Mouse (Mus musculus): ENCODE measurements around the gene Elmod3. TPM values are rescaled to one million over a fixed set of nuclear protein-coding genes. Genes with fewer than 3 reads are reported as not detected.

Gene Elmod3
- polyA plus RNA-seq, 1 experiment from 2014 or later: 5.1 TPM

GRCm38 (mm10) chr6:72590111-72590510, 8.1 kb downstream of the Elmod3 start:
- Histone ChIP-seq H3K4me2 (no peak overlapping the region), H3K27ac (no peak overlapping the region), H3K4me3 (replicated peaks) (no peak overlapping the region), H3K36me3 (0 out of 2 replicates have a peak, but pooled peaks cover 7% of the 10 kb centered on the region), H3K9ac (no peak overlapping the region), H3K27me3 (no peaks in the 10 kb centered on the region), H3K4me1 (replicated peaks) (no peaks in the 10 kb centered on the region), H3K9me3 (replicated peaks) (no peaks in the 10 kb centered on the region)
- ATAC-seq (ENCODE audit: low read depth) (no peak), DNase-seq (no peak)

GRCm38 (mm10) chr6:72588307-72588706, 9.9 kb downstream of the Elmod3 start:
- ATAC-seq (ENCODE audit: low read depth) (no peak), DNase-seq (no peak)
- no peak overlapping the region for H3K4me3 ChIP-seq (replicated peaks)
- 0 out of 2 replicates have a peak, but pooled peaks cover 7% of the 10 kb centered on the region for H3K36me3 ChIP-seq
- H3K9ac ChIP-seq: no peak overlapping the region
- no peak overlapping the region for H3K27ac ChIP-seq
- no peak overlapping the region for H3K4me2 ChIP-seq
- 0 out of 2 replicates have a peak, but pooled peaks cover 7% of the 10 kb centered on the region for H3K4me1 ChIP-seq (replicated peaks)
- no peaks in the 10 kb centered on the region for H3K27me3 ChIP-seq
- no peaks in the 10 kb centered on the region for H3K9me3 ChIP-seq (replicated peaks)

GRCm38 (mm10) chr6:72586701-72587100, 11.5 kb downstream of the Elmod3 start:
- ATAC-seq (ENCODE audit: low read depth) (no peak), DNase-seq (no peak)
- H3K27ac ChIP-seq: no peak overlapping the region
- H3K4me3 ChIP-seq (replicated peaks): no peak overlapping the region
- no peak overlapping the region for H3K9ac ChIP-seq
- 0 out of 2 replicates have a peak, but pooled peaks cover 9% of the 10 kb centered on the region for H3K4me1 ChIP-seq (replicated peaks)
- no peak overlapping the region for H3K4me2 ChIP-seq
- 0 out of 2 replicates have a peak, but pooled peaks cover 7% of the 10 kb centered on the region for H3K36me3 ChIP-seq
- 51% methylated on average over 3 of the region's 3 CpGs for WGBS (ENCODE audit: insufficient replicate concordance)
- no peaks in the 10 kb centered on the region for H3K27me3 ChIP-seq
- no peaks in the 10 kb centered on the region for H3K9me3 ChIP-seq (replicated peaks)

- H3K9ac ChIP-seq: no peak overlapping the region
- ATAC-seq (ENCODE audit: low read depth) (peak; percentile 26; the same call in 1 of the 2 replicates), DNase-seq (no peak)
- 0 out of 2 replicates have a peak, but pooled peaks cover 9% of the 10 kb centered on the region for H3K4me1 ChIP-seq (replicated peaks)
- H3K27me3 ChIP-seq: no peaks in the 10 kb centered on the region
- no peaks in the 10 kb centered on the region for H3K9me3 ChIP-seq (replicated peaks)
- H3K4me3 ChIP-seq (replicated peaks): no peak overlapping the region
- 0 out of 2 replicates have a peak, but pooled peaks cover 10% of the 10 kb centered on the region for H3K36me3 ChIP-seq
- WGBS (ENCODE audit: insufficient replicate concordance): 75% methylated on average over 11 of the region's 11 CpGs
- H3K27ac ChIP-seq: peak overlapping the region; percentile 18; the same call in 1 of the 2 replicates
- no peak overlapping the region for H3K4me2 ChIP-seq
Observed at GRCm38 (mm10) chr6:72584154-72584553, 14.1 kb downstream of the Elmod3 start.

GRCm38 (mm10) chr6:72583211-72583839, 14.9 kb downstream of the Elmod3 start:
- Histone ChIP-seq H3K36me3 (0 out of 2 replicates have a peak, but pooled peaks cover 12% of the 10 kb centered on the region), H3K27ac (no peak overlapping the region), H3K4me2 (no peak overlapping the region), H3K9me3 (replicated peaks) (no peaks in the 10 kb centered on the region), H3K27me3 (no peaks in the 10 kb centered on the region), H3K4me3 (replicated peaks) (no peak overlapping the region), H3K4me1 (replicated peaks) (0 out of 2 replicates have a peak, but pooled peaks cover 9% of the 10 kb centered on the region), H3K9ac (no peak overlapping the region)
- no peak for DNase-seq
- no peak for ATAC-seq (ENCODE audit: low read depth)
- 67% methylated on average over 4 of the region's 4 CpGs for WGBS (ENCODE audit: insufficient replicate concordance)

- no peak overlapping the region for H3K27ac ChIP-seq
- H3K9ac ChIP-seq: no peak overlapping the region
- DNase-seq: no peak
- WGBS (ENCODE audit: insufficient replicate concordance): 63% methylated on average over 11 of the region's 11 CpGs
- H3K4me3 ChIP-seq (replicated peaks): no peak overlapping the region
- H3K27me3 ChIP-seq: no peaks in the 10 kb centered on the region
- ATAC-seq (ENCODE audit: low read depth): no peak
- no peak overlapping the region for H3K4me2 ChIP-seq
- H3K9me3 ChIP-seq (replicated peaks): no peaks in the 10 kb centered on the region
- H3K4me1 ChIP-seq (replicated peaks): 0 out of 2 replicates have a peak, but pooled peaks cover 9% of the 10 kb centered on the region
- H3K36me3 ChIP-seq: 0 out of 2 replicates have a peak, but pooled peaks cover 6% of the 10 kb centered on the region
Observed at GRCm38 (mm10) chr6:72581625-72582382, 16.4 kb downstream of the Elmod3 start.

GRCm38 (mm10) chr6:72576041-72576440, 22.2 kb downstream of the Elmod3 start:
- Histone ChIP-seq H3K36me3 (peaks cover 4% of the 10 kb centered on the region; the same call in 1 of the 2 replicates), H3K9ac (no peak overlapping the region), H3K4me3 (replicated peaks) (no peak overlapping the region), H3K27ac (no peak overlapping the region), H3K4me1 (replicated peaks) (no peaks in the 10 kb centered on the region), H3K9me3 (replicated peaks) (no peaks in the 10 kb centered on the region), H3K27me3 (no peaks in the 10 kb centered on the region), H3K4me2 (no peak overlapping the region)
- DNase-seq: no peak
- no peak for ATAC-seq (ENCODE audit: low read depth)
- WGBS (ENCODE audit: insufficient replicate concordance): 82% methylated on average over 3 of the region's 3 CpGs

- WGBS (ENCODE audit: insufficient replicate concordance): 54% methylated on average over 3 of the region's 3 CpGs
- ATAC-seq (ENCODE audit: low read depth) (no peak), DNase-seq (no peak)
- H3K4me3 ChIP-seq (replicated peaks): no peak overlapping the region
- no peak overlapping the region for H3K9ac ChIP-seq
- H3K4me2 ChIP-seq: no peak overlapping the region
- no peaks in the 10 kb centered on the region for H3K9me3 ChIP-seq (replicated peaks)
- H3K36me3 ChIP-seq: peaks cover 8% of the 10 kb centered on the region; the same call in 1 of the 2 replicates
- H3K27ac ChIP-seq: no peak overlapping the region
- no peaks in the 10 kb centered on the region for H3K4me1 ChIP-seq (replicated peaks)
- no peaks in the 10 kb centered on the region for H3K27me3 ChIP-seq
Observed at GRCm38 (mm10) chr6:72571826-72572225, 26.4 kb downstream of the Elmod3 start.

- Histone ChIP-seq H3K36me3 (peaks cover 8% of the 10 kb centered on the region; the same call in 1 of the 2 replicates), H3K9ac (no peak overlapping the region), H3K4me3 (replicated peaks) (no peak overlapping the region), H3K4me1 (replicated peaks) (0 out of 2 replicates have a peak, but pooled peaks cover under 1% of the 10 kb centered on the region), H3K9me3 (replicated peaks) (no peaks in the 10 kb centered on the region), H3K27ac (no peak overlapping the region), H3K27me3 (no peaks in the 10 kb centered on the region), H3K4me2 (no peak overlapping the region)
- ATAC-seq (ENCODE audit: low read depth): no peak
- DNase-seq: no peak
- WGBS (ENCODE audit: insufficient replicate concordance): 79% methylated on average over 10 of the region's 10 CpGs
Observed at GRCm38 (mm10) chr6:72570644-72571397, 27.4 kb downstream of the Elmod3 start.

- no peak overlapping the region for H3K9ac ChIP-seq
- H3K36me3 ChIP-seq: peaks cover 8% of the 10 kb centered on the region; the same call in 1 of the 2 replicates
- H3K27me3 ChIP-seq: no peaks in the 10 kb centered on the region
- no peak for DNase-seq
- H3K4me1 ChIP-seq (replicated peaks): 0 out of 2 replicates have a peak, but pooled peaks cover 4% of the 10 kb centered on the region
- no peak overlapping the region for H3K4me3 ChIP-seq (replicated peaks)
- no peak for ATAC-seq (ENCODE audit: low read depth)
- H3K27ac ChIP-seq: no peak overlapping the region
- no peaks in the 10 kb centered on the region for H3K9me3 ChIP-seq (replicated peaks)
- WGBS (ENCODE audit: insufficient replicate concordance): 84% methylated on average over 10 of the region's 10 CpGs
- H3K4me2 ChIP-seq: no peak overlapping the region
Observed at GRCm38 (mm10) chr6:72568736-72569135, 29.5 kb downstream of the Elmod3 start.

GRCm38 (mm10) chr6:72567508-72567907, 30.7 kb downstream of the Elmod3 start:
- WGBS (ENCODE audit: insufficient replicate concordance): 64% methylated on average over 5 of the region's 5 CpGs
- Histone ChIP-seq H3K36me3 (peaks cover 8% of the 10 kb centered on the region; the same call in 1 of the 2 replicates), H3K9me3 (replicated peaks) (no peaks in the 10 kb centered on the region), H3K27ac (no peak overlapping the region), H3K27me3 (no peaks in the 10 kb centered on the region), H3K4me1 (replicated peaks) (0 out of 2 replicates have a peak, but pooled peaks cover 4% of the 10 kb centered on the region), H3K9ac (no peak overlapping the region), H3K4me3 (replicated peaks) (no peak overlapping the region), H3K4me2 (no peak overlapping the region)
- ATAC-seq (ENCODE audit: low read depth) (no peak), DNase-seq (no peak)

Measured in liver, embryonic 13.5 days (tissue).